Mouse (Mus musculus) CH12.LX (cell line): ENCODE measurements around the gene 0610030E20Rik. TPM values are rescaled to one million over a fixed set of nuclear protein-coding genes. Genes with fewer than 3 reads are reported as not detected.

Experiments
- DNase-seq: peaks from one replicate; pipeline ENCODE4 v3.0.0-alpha.2; 2013; ENCODE audit errors: extremely low read depth
- H3K27ac ChIP-seq: 2 replicates; pipeline ENCODE4 v1.5.1; 2012; ENCODE audit warnings: low read depth, mild to moderate bottlenecking, control low read depth, moderate library complexity; ENCODE audit not compliant: insufficient read depth
- H3K27me3 ChIP-seq: replicated peaks from 2 replicates; pipeline ENCODE3; 2012; ENCODE audit warnings: inconsistent platforms
- H3K36me3 ChIP-seq, 2 experiments: replicated peaks in 1 of 2; 2 replicates each; pipeline versions ENCODE3 to v1.6.1; 2012; ENCODE audit warnings: inconsistent platforms in 1 of 2, low read length in 1 of 2, mild to moderate bottlenecking in 1 of 2, mixed read lengths in 1 of 2, moderate library complexity in 1 of 2; ENCODE audit not compliant: control insufficient read depth in 1 of 2, insufficient read depth in 1 of 2
- H3K4me1 ChIP-seq, 2 experiments: 2 replicates each; pipeline ENCODE4 v1.6.1; 2012; ENCODE audit warnings: inconsistent platforms in 1 of 2, moderate library complexity in 1 of 2; ENCODE audit not compliant: insufficient read depth in 2 of 2, control insufficient read depth in 1 of 2
- H3K4me2 ChIP-seq: 2 replicates; pipeline ENCODE4 v1.6.1; 2012; ENCODE audit warnings: low read depth, mild to moderate bottlenecking, control low read depth; ENCODE audit not compliant: poor library complexity, insufficient read depth, severe bottlenecking
- H3K4me3 ChIP-seq, 3 experiments: fragments of 150-350 bp in 1 of 3; sonication (generic) in 1 of 3; replicated peaks in 1 of 3; 2 replicates each; pipeline versions ENCODE3 to v1.5.1; 2011 to 2012; ENCODE audit warnings: low read depth in 2 of 3, low read length in 2 of 3, mild to moderate bottlenecking in 2 of 3, moderate library complexity in 2 of 3, control low read depth in 1 of 3, improper control_type of control experiment in 1 of 3, inconsistent platforms in 1 of 3, mixed read lengths in 1 of 3; ENCODE audit not compliant: poor library complexity in 1 of 3
- H3K79me2 ChIP-seq: replicated peaks from 2 replicates; pipeline ENCODE4 v1.6.1; 2012; ENCODE audit warnings: mild to moderate bottlenecking, moderate library complexity; ENCODE audit not compliant: control insufficient read depth, poor library complexity, insufficient read depth, severe bottlenecking; ENCODE audit errors: extremely low read depth
- H3K9ac ChIP-seq: 2 replicates; pipeline ENCODE4 v1.6.1; 2012; ENCODE audit warnings: low read depth, mild to moderate bottlenecking, control low read depth, moderate library complexity; ENCODE audit not compliant: insufficient read depth
- H3K9me3 ChIP-seq: replicated peaks from 2 replicates; pipeline ENCODE3; 2012; ENCODE audit warnings: low read length, inconsistent platforms, mixed read lengths
- CHD1 ChIP-seq: IDR thresholded peaks from 2 replicates; pipeline ENCODE4 v1.6.1; 2012; ENCODE audit warnings: low read depth, low read length, improper control_type of control experiment, inconsistent platforms
- EP300 ChIP-seq: IDR thresholded peaks from 2 replicates; pipeline ENCODE4 v1.6.1; 2011; ENCODE audit warnings: low read length, improper control_type of control experiment
- HCFC1 ChIP-seq: IDR thresholded peaks from 2 replicates; pipeline ENCODE4 v1.6.1; 2012; ENCODE audit warnings: low read depth, mild to moderate bottlenecking, inconsistent platforms, low read length, improper control_type of control experiment
- IRF4 ChIP-seq: IDR thresholded peaks from 2 replicates; pipeline ENCODE4 v1.6.1; 2014; ENCODE audit warnings: low read depth, mild to moderate bottlenecking, inconsistent platforms, low read length, improper control_type of control experiment
- JUN ChIP-seq: IDR thresholded peaks from 2 replicates; pipeline ENCODE4 v1.6.1; 2011; ENCODE audit warnings: low read depth, mild to moderate bottlenecking, low read length, improper control_type of control experiment, moderate library complexity; ENCODE audit not compliant: insufficient read depth
- JUND ChIP-seq: conservative IDR thresholded peaks from 2 replicates; pipeline ENCODE4 v1.6.1; 2011; ENCODE audit warnings: low read depth, low read length, improper control_type of control experiment
- KAT2A ChIP-seq: IDR thresholded peaks from 2 replicates; pipeline ENCODE4 v1.6.1; 2012; ENCODE audit warnings: low read length, improper control_type of control experiment, inconsistent platforms; ENCODE audit not compliant: insufficient replicate concordance
- MEF2A ChIP-seq: IDR thresholded peaks from 2 replicates; pipeline ENCODE4 v1.6.1; 2014; ENCODE audit warnings: low read depth, mild to moderate bottlenecking, inconsistent platforms, low read length, improper control_type of control experiment, borderline replicate concordance
- MXI1 ChIP-seq: IDR thresholded peaks from 2 replicates; pipeline ENCODE4 v1.6.1; 2011; ENCODE audit warnings: mild to moderate bottlenecking, low read depth, low read length, improper control_type of control experiment
- NELFE ChIP-seq: IDR thresholded peaks from 2 replicates; pipeline ENCODE4 v1.6.1; 2011; ENCODE audit warnings: low read depth, low read length, improper control_type of control experiment
- NRF1 ChIP-seq: IDR thresholded peaks from 2 replicates; pipeline ENCODE4 v1.6.1; 2014; ENCODE audit warnings: low read depth, mild to moderate bottlenecking, inconsistent platforms, low read length, improper control_type of control experiment, moderate library complexity
- PAX5 ChIP-seq: IDR thresholded peaks from 2 replicates; pipeline ENCODE4 v1.6.1; 2012; ENCODE audit warnings: low read length, inconsistent platforms, mixed read lengths
- RCOR1 ChIP-seq: conservative IDR thresholded peaks from 2 replicates; pipeline ENCODE4 v1.6.1; 2012; ENCODE audit warnings: low read depth, mild to moderate bottlenecking, inconsistent platforms, low read length, improper control_type of control experiment
- SIN3A ChIP-seq: IDR thresholded peaks from 2 replicates; pipeline ENCODE4 v1.6.1; 2012; ENCODE audit warnings: low read length, improper control_type of control experiment, inconsistent platforms
- UBTF ChIP-seq: IDR thresholded peaks from 2 replicates; pipeline ENCODE4 v1.6.1; 2012; ENCODE audit warnings: low read depth, mild to moderate bottlenecking, inconsistent platforms, low read length, improper control_type of control experiment, moderate library complexity
- USF1 ChIP-seq: IDR thresholded peaks from 2 replicates; pipeline ENCODE4 v1.6.1; 2014; ENCODE audit warnings: low read depth, mild to moderate bottlenecking, inconsistent platforms, low read length, improper control_type of control experiment
- ZKSCAN1 ChIP-seq: IDR thresholded peaks from 2 replicates; pipeline ENCODE4 v1.6.1; 2012; ENCODE audit warnings: low read depth, inconsistent platforms, low read length, improper control_type of control experiment, borderline replicate concordance
- ZNF384 ChIP-seq: IDR thresholded peaks from 2 replicates; pipeline ENCODE4 v1.6.1; 2012; ENCODE audit warnings: low read depth, low read length, improper control_type of control experiment, inconsistent platforms
- dilution Hi-C: fragments of 300-500 bp; cut with MboI; formaldehyde crosslinking; loops from 2 replicates; pipeline ENCODE4 v1.14.3; 2020; ENCODE audit warnings: low sequenced_read_pairs; ENCODE audit not compliant: extremely low pct_unique_long_range_greater_than_20kb, extremely low pct_ligation_motif_present
- in situ Hi-C: fragments of 300-500 bp; cut with MboI; formaldehyde crosslinking; loops from 3 replicates; pipeline ENCODE4 v1.14.3; 2019; ENCODE audit warnings: low sequenced_read_pairs, low pct_ligation_motif_present, low pct_unique_long_range_greater_than_20kb, mixed read lengths
- polyA plus RNA-seq: library from polyadenylated mRNA; unstranded; fragments of >175 nt; gene quantifications from 2 replicates; pipeline ENCODE4 v1.2.1, GENCODE M21; 2012; ENCODE audit warnings: low read depth; ENCODE audit not compliant: insufficient read length
- total RNA-seq, 2 experiments: library from RNA; depleted of rRNA; stranded (reverse); fragments of 300-350 nt in 1 of 2; fragments of >200 nt in 1 of 2; gene quantifications; 2 replicates each; pipeline ENCODE4 v1.2.3; 2012 to 2014

0610030E20Rik gene
- total and polyA plus RNA-seq, 3 experiments = 7.2 to 16.9 (median 11.7) TPM

DNA sequence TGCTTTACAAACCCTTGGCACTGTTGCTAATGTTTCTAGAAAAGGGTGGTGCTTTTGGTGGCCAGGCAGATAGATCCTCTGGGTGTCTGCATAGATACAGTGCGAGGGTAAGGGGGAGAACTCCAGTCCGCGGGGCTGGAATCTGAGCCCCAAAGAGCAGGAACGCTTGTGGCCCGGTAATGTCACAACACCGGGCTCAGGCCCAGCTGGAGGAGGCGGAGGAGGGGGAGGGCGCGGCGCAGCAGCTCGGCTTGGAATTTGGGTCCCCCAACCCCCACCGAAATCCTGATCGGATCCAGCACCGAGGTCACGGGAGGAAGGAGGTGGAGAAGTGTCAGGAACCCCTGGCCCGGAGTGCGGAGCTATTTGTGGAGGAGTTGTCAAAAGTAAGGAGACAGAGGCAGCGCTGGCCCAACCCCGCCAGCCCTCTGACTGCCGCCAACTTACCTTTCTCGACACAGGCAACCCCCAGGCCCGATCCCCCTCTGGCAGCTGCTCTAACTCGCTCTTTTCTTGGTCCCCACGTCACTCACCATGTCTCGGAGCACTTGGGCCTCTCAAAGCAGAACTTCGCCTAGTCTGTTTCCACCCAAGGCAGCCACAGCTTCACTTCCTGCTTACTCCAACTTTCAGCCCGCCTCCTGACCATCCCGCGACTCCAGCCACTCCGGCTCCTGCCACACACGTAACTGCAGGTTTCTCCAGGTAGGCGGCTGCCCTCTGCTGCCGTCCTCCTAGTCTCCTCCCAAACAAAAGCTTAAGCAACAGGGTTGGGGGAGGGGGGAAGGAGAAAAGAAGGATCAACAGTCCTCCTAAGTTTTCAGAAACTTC is 43.0 kb downstream of the 0610030E20Rik start, which contains the start of gene Vamp8 (continued):
- TF ChIP-seq MEF2A (no peak), ZNF384 (no peak), JUN (no peak), NELFE (no peak; the same call in 1 of the 2 replicates), KAT2A (no peak)

DNA sequence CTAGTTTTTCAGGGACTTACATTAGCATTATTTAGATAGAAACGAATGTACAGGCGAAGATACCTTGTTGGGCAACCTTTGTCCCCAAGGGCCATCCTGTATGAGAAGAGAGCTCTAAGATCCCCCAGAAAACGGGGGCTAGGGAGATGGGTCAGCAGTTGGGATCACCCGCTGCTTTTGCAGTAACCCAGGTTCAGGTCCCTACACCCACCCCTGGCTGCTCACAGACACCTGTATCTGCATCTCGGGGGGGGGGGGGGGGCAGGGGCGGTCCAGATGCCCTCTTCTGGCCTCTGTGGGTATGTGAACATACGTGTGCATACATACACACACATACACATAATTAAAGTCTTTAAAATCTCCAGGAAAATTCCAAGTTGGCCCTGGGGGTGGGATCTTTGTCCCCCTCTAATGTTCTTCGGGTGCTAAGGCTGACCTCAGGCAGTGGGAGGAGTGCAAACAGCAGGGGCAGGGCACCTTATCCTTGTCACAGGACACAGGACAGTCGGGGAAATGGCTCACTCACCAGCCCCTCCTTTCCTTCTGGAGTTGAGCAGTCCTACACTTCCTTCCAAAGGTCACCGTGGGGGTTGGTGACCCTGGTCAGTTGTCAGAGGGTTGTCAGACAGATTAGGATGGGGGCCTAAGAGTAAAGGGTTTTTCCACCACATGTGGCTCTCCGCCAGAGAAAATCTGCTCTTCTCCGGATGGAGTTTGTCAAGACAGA is 43.8 kb downstream of the 0610030E20Rik start:
- TF ChIP-seq USF1 (no peak), JUN (no peak), NRF1 (no peak), IRF4 (no peak), RCOR1 (no peak), UBTF (no peak), EP300 (no peak), KAT2A (no peak)
- H3K4me3 ChIP-seq = peak overlapping the region in 2 of 3 experiments; percentile 71 to 74
- H3K27me3 ChIP-seq = no peaks in the 10 kb centered on the region
- H3K4me1 ChIP-seq = peaks cover 9 to 23% of the 10 kb centered on the region in 2 experiments
- H3K9ac ChIP-seq = 0 out of 2 replicates have a peak overlapping the region, but pooled peaks have one; percentile 89
- peaks cover 2% of the 10 kb centered on the region for H3K9me3 ChIP-seq
- in situ Hi-C loops = no loop called here
- H3K27ac ChIP-seq = no peak overlapping the region
- H3K4me2 ChIP-seq = peak overlapping the region; percentile 69; the same call in 1 of the 2 replicates
- no peaks in the 10 kb centered on the region for H3K79me2 ChIP-seq
- no peak for DNase-seq
- H3K36me3 ChIP-seq = peaks cover 2 to 26% of the 10 kb centered on the region in 2 experiments
- dilution Hi-C loops = no loop called here

DNA sequence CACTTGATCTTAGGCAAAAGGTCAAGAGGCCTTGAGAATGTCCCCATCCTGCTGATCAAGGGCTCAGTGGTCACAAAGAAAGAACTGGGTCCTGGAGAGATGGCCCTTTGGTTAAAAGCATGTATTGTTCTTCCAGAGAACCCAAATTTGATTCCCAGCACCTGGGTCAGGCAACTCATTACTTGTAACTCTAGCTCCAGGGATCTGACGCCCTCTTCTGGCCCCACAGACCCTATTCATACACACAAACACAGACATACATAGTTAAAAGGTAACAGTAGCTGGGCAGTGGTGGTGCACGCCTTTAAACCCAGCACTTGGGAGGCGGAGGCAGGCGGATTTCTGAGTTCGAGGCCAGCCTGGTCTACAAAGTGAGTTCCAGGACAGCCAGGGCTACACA is 45.2 kb downstream of the 0610030E20Rik start:
- Histone ChIP-seq H3K9me3 (peaks cover 2% of the 10 kb centered on the region), H3K36me3 (peaks cover 2 to 17% of the 10 kb centered on the region in 2 experiments), H3K4me3 (no peak overlapping the region), H3K79me2 (no peaks in the 10 kb centered on the region), H3K4me1 (peaks cover 9 to 23% of the 10 kb centered on the region in 2 experiments), H3K9ac (no peak overlapping the region), H3K27me3 (no peaks in the 10 kb centered on the region)
- TF ChIP-seq RCOR1 (no peak), HCFC1 (no peak), JUND (no peak), SIN3A (no peak), NELFE (no peak), JUN (no peak), EP300 (no peak), MXI1 (no peak), PAX5 (no peak), UBTF (no peak), CHD1 (no peak), ZKSCAN1 (no peak)
- TF ChIP-seq, all 38 proteins: peak for 0
- no peak for DNase-seq
- in situ Hi-C loops (no loop called here), dilution Hi-C loops (no loop called here)
- no peak overlapping the region for H3K27ac ChIP-seq
- H3K4me2 ChIP-seq = no peak overlapping the region
